Mouse (Mus musculus) midbrain, embryonic 10.5 days (tissue): ENCODE measurements around the gene Mrgbp. TPM values are rescaled to one million over a fixed set of nuclear protein-coding genes. Genes with fewer than 3 reads are reported as not detected.

ENCODE experiments used
- DNase-seq: peaks from one replicate; pipeline ENCODE4 v3.0.0-alpha.2; 2017; ENCODE audit warnings: low spot score
- H3K27ac ChIP-seq: fragments of 300-500 bp; sonication (generic); replicated peaks from 2 replicates; pipeline ENCODE4 v1.5.1; 2016; ENCODE audit warnings: mild to moderate bottlenecking
- H3K27me3 ChIP-seq: fragments of 300-500 bp; sonication (generic); 2 replicates; pipeline ENCODE4 v1.6.1; 2016; ENCODE audit warnings: low read depth, mild to moderate bottlenecking; ENCODE audit not compliant: poor library complexity, severe bottlenecking
- H3K36me3 ChIP-seq: fragments of 300-500 bp; sonication (generic); 2 replicates; pipeline ENCODE4 v1.6.1; 2016; ENCODE audit warnings: mild to moderate bottlenecking, moderate library complexity
- H3K4me1 ChIP-seq: fragments of 300-500 bp; sonication (generic); 2 replicates; pipeline ENCODE4 v1.6.1; 2016
- H3K4me3 ChIP-seq: fragments of 300-500 bp; sonication (generic); 2 replicates; pipeline ENCODE4 v1.5.1; 2016; ENCODE audit warnings: mild to moderate bottlenecking, moderate library complexity
- H3K9me3 ChIP-seq: fragments of 300-500 bp; sonication (generic); replicated peaks from 2 replicates; pipeline ENCODE4 v1.6.1; 2016; ENCODE audit warnings: mild to moderate bottlenecking
- WGBS: fragments of 180-500 bp; shearing (Covaris S2); methylation state at CpG from one replicate; pipeline ENCODE4 v1.1.7; 2016; 5-methylcytosine and 5-hydroxymethylcytosine counted together
- polyA plus RNA-seq: library from polyadenylated mRNA; unstranded; fragments of >200 nt; fragmentation: Nextera tagmentation; extraction: Ambion mirVana; gene quantifications from 2 replicates; pipeline ENCODE4 v1.2.1, GENCODE M21; 2016

Mrgbp gene
- polyA plus RNA-seq, 1 experiment from 2014 or later, result 39.7 TPM

- H3K36me3 ChIP-seq, result no peaks in the 10 kb centered on the region
- no peaks in the 10 kb centered on the region for H3K9me3 ChIP-seq
- no peak overlapping the region for H3K4me3 ChIP-seq
- H3K27ac ChIP-seq, result no peak overlapping the region
- peaks cover 7% of the 10 kb centered on the region for H3K4me1 ChIP-seq
- H3K27me3 ChIP-seq, result peaks cover 2% of the 10 kb centered on the region; the same call in 1 of the 2 replicates
- WGBS, result 69% methylated on average over 6 of the region's 6 CpGs
- DNase-seq, result no peak
Measured at GRCm38 (mm10) chr2:180563296-180563695, 17.8 kb upstream of the Mrgbp start.

GRCm38 (mm10) chr2:180563841-180564240, 17.3 kb upstream of the Mrgbp start:
- H3K27me3 ChIP-seq, result peaks cover 4% of the 10 kb centered on the region; the same call in 1 of the 2 replicates
- H3K4me1 ChIP-seq, result peaks cover 7% of the 10 kb centered on the region
- H3K9me3 ChIP-seq, result no peaks in the 10 kb centered on the region
- H3K4me3 ChIP-seq, result no peak overlapping the region
- no peak overlapping the region for H3K27ac ChIP-seq
- H3K36me3 ChIP-seq, result no peaks in the 10 kb centered on the region
- WGBS, result 52% methylated on average over 5 of the region's 5 CpGs
- no peak for DNase-seq

GRCm38 (mm10) chr2:180566240-180566913, 14.7 kb upstream of the Mrgbp start:
- Histone ChIP-seq H3K27ac (no peak overlapping the region), H3K9me3 (no peaks in the 10 kb centered on the region), H3K4me1 (peaks cover 7% of the 10 kb centered on the region), H3K4me3 (no peak overlapping the region), H3K36me3 (no peaks in the 10 kb centered on the region), H3K27me3 (peaks cover 4% of the 10 kb centered on the region; the same call in 1 of the 2 replicates)
- DNase-seq, result peak; percentile 72
- 38% methylated on average over 13 of the region's 13 CpGs for WGBS

- Histone ChIP-seq H3K4me1 (no peaks in the 10 kb centered on the region), H3K4me3 (no peak overlapping the region), H3K9me3 (no peaks in the 10 kb centered on the region), H3K36me3 (no peaks in the 10 kb centered on the region), H3K27me3 (0 out of 2 replicates have a peak, but pooled peaks cover 4% of the 10 kb centered on the region), H3K27ac (no peak overlapping the region)
- DNase-seq, result no peak
- 68% methylated on average over 3 of the region's 3 CpGs for WGBS
Measured at GRCm38 (mm10) chr2:180569028-180569643, 12.0 kb upstream of the Mrgbp start.

GRCm38 (mm10) chr2:180576482-180576881, 4.6 kb upstream of the Mrgbp start:
- no peaks in the 10 kb centered on the region for H3K9me3 ChIP-seq
- H3K36me3 ChIP-seq, result no peaks in the 10 kb centered on the region
- H3K4me1 ChIP-seq, result peaks cover 20% of the 10 kb centered on the region
- no peak for DNase-seq
- H3K4me3 ChIP-seq, result no peak overlapping the region
- H3K27ac ChIP-seq, result no peak overlapping the region
- H3K27me3 ChIP-seq, result peaks cover 25% of the 10 kb centered on the region
- WGBS, result 38% methylated on average over 4 of the region's 4 CpGs

- H3K27me3 ChIP-seq, result peaks cover 25% of the 10 kb centered on the region
- no peaks in the 10 kb centered on the region for H3K36me3 ChIP-seq
- no peak overlapping the region for H3K27ac ChIP-seq
- H3K4me1 ChIP-seq, result peaks cover 34% of the 10 kb centered on the region
- no peaks in the 10 kb centered on the region for H3K9me3 ChIP-seq
- peak; percentile 75 for DNase-seq
- 5% methylated on average over 3 of the region's 3 CpGs for WGBS
- H3K4me3 ChIP-seq, result no peak overlapping the region
Measured at GRCm38 (mm10) chr2:180578686-180579085, 2.4 kb upstream of the Mrgbp start.

- peaks cover 21% of the 10 kb centered on the region for H3K27me3 ChIP-seq
- peak overlapping the region; percentile 96 for H3K4me3 ChIP-seq
- no peaks in the 10 kb centered on the region for H3K9me3 ChIP-seq
- DNase-seq, result peak; percentile 95
- under 1% methylated on average over 56 of the region's 57 CpGs for WGBS
- peaks cover 35% of the 10 kb centered on the region for H3K4me1 ChIP-seq
- peaks cover 37% of the 10 kb centered on the region for H3K36me3 ChIP-seq
- peak overlapping the region; percentile 98 for H3K27ac ChIP-seq
Measured at GRCm38 (mm10) chr2:180582481-180583153, 1.5 kb downstream of the Mrgbp start.

- DNase-seq, result no peak
- WGBS, result 35% methylated on average over 7 of the region's 7 CpGs
- Histone ChIP-seq H3K4me3 (peak overlapping the region; percentile 96), H3K27me3 (peaks cover 21% of the 10 kb centered on the region), H3K4me1 (peaks cover 32% of the 10 kb centered on the region), H3K9me3 (no peaks in the 10 kb centered on the region), H3K36me3 (peaks cover 37% of the 10 kb centered on the region), H3K27ac (peak overlapping the region; percentile 98)
Measured at GRCm38 (mm10) chr2:180583154-180583507, 2.0 kb downstream of the Mrgbp start.

- H3K4me1 ChIP-seq, result peaks cover 28% of the 10 kb centered on the region
- H3K4me3 ChIP-seq, result peak overlapping the region; percentile 89
- DNase-seq, result no peak
- no peaks in the 10 kb centered on the region for H3K9me3 ChIP-seq
- H3K27me3 ChIP-seq, result no peaks in the 10 kb centered on the region
- peaks cover 70% of the 10 kb centered on the region for H3K36me3 ChIP-seq
- H3K27ac ChIP-seq, result peak overlapping the region; percentile 94
- 48% methylated on average over 6 of the region's 6 CpGs for WGBS
Measured at GRCm38 (mm10) chr2:180588736-180589122, 7.6 kb downstream of the Mrgbp start.

GRCm38 (mm10) chr2:180589123-180589831, 8.2 kb downstream of the Mrgbp start, which contains the start of gene Ogfr:
Ogfr (plus strand) TSS chr2:180589245.
- Histone ChIP-seq H3K27me3 (no peaks in the 10 kb centered on the region), H3K9me3 (no peaks in the 10 kb centered on the region), H3K4me3 (peak within 1 kb of the TSS; percentile 89), H3K36me3 (peaks cover 71% of the 10 kb centered on the region), H3K4me1 (peaks cover 23% of the 10 kb centered on the region), H3K27ac (peak within 1 kb of the TSS; percentile 94)
- WGBS, result 2% methylated on average over 67 of the region's 67 CpGs
- DNase-seq, result peak; percentile 89

GRCm38 (mm10) chr2:180597490-180597889, 16.4 kb downstream of the Mrgbp start, which contains the start of gene Col9a3:
Col9a3 (plus strand) TSS chr2:180597790.
- Histone ChIP-seq H3K27me3 (peaks cover 52% of the 10 kb centered on the region), H3K36me3 (peaks cover 39% of the 10 kb centered on the region), H3K4me1 (peaks cover 31% of the 10 kb centered on the region), H3K4me3 (peak within 1 kb of the TSS; percentile 51), H3K27ac (no peak within 1 kb of the TSS; the same call in 1 of the 2 replicates), H3K9me3 (no peaks in the 10 kb centered on the region)
- WGBS, result 42% methylated on average over 4 of the region's 4 CpGs
- no peak for DNase-seq

GRCm38 (mm10) chr2:180598157-180598705, 17.1 kb downstream of the Mrgbp start:
- H3K27me3 ChIP-seq, result peaks cover 52% of the 10 kb centered on the region
- H3K9me3 ChIP-seq, result no peaks in the 10 kb centered on the region
- H3K36me3 ChIP-seq, result peaks cover 32% of the 10 kb centered on the region
- DNase-seq, result peak; percentile 34
- WGBS, result under 1% methylated on average over 41 of the region's 41 CpGs
- H3K4me1 ChIP-seq, result peaks cover 31% of the 10 kb centered on the region
- H3K27ac ChIP-seq, result no peak overlapping the region; the same call in 1 of the 2 replicates
- peak overlapping the region; percentile 51 for H3K4me3 ChIP-seq
